Mouse (Mus musculus): ENCODE data around the gene Gps1.

DNA sequence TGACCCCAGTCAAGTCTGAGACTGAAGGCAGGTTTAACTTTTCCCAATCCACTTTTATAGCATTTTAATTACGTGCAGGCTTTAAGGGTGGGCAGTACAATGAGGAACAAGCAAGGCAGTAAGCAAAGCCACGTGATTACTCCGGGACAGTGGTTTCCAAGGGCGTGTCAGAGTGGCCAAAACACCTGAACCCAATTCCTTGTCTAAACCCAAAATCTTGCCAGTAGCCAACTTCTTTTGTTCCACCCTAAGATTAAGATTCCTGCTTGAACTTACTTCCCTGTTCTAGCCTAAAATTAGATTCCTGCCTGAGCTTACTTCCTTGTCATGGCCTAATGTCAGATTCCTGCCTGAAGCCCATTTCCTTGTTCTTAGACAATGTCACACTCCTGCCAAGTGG lies 36.1 kb upstream of the Gps1 start:
- TF ChIP-seq CTCF (IDR thresholded peaks at IDR 0.05; ENCODE audit: extremely low read depth, insufficient read depth, low read length) (no peak), POLR2A (IDR thresholded peaks at IDR 0.05; ENCODE audit: extremely low read depth, insufficient read depth, low read length) (no peak)
